Mouse (Mus musculus) small intestine, adult 2 months (tissue): ENCODE data around the gene Pdia3.
"Not testable (repeated sequence)": the region's sequence is repeated elsewhere in the genome, so short reads cannot be mapped to it uniquely, and the experiment has no call there.

ENCODE experiments used
- CTCF ChIP-seq: fragments of 200-500 bp; IDR thresholded peaks from 2 replicates; pipeline ENCODE4 v1.5.1; 2012; ENCODE audit warnings: low read depth, mild to moderate bottlenecking, control low read depth, inconsistent platforms, low read length, moderate library complexity, mixed read lengths; ENCODE audit not compliant: insufficient replicate concordance, insufficient read length; ENCODE audit errors: extremely low read depth
- POLR2A ChIP-seq: fragments of 200-500 bp; IDR thresholded peaks from 2 replicates; pipeline ENCODE4 v1.6.1; 2012; ENCODE audit warnings: low read depth, mild to moderate bottlenecking, control low read depth, inconsistent platforms, low read length, moderate library complexity

DNA sequence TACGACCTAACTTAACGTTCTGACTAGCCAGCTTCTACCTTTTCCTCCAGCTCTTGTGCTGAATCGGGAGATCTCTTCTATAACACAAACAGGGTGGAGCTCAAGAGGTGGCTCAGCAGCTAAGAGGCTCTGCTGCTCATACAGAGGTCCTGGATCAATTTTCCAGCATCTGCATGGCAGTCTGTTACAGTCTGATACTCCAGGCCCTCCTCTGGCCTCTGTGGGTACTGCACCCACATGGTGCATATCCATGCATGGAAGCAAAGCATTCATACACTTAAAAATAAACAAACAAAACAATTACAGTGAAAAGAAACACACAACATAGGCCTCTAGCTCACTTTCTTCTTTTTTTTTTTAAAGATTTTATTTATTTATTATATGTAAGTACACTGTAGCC is 59.2 kb downstream of the Pdia3 start:
- TF ChIP-seq CTCF, POLR2A: not testable (repeated sequence)
